Mouse (Mus musculus) heart, adult 9 months (tissue): Measurements from ENCODE around the gene Tmem94.

Experiments used
- DNase-seq, 2 experiments: peaks; one replicate each; pipeline ENCODE4 v3.0.0; 2022; ENCODE audit warnings: low spot score in 2 of 2

Gene Tmem94

GRCm38 (mm10) chr11:115808696-115809310, 43.6 kb downstream of the Tmem94 start:
- DNase-seq, result no peak

GRCm38 (mm10) chr11:115809311-115809781, 44.1 kb downstream of the Tmem94 start:
- peak; percentile 77 to 90 for DNase-seq

GRCm38 (mm10) chr11:115810377-115810776, 45.1 kb downstream of the Tmem94 start:
- DNase-seq, result peak; percentile 65 to 68

- DNase-seq, result no peak
Measured at GRCm38 (mm10) chr11:115811381-115812093, 46.3 kb downstream of the Tmem94 start.

GRCm38 (mm10) chr11:115812095-115812494, 46.9 kb downstream of the Tmem94 start:
- DNase-seq, result peak; percentile 63 to 72

GRCm38 (mm10) chr11:115812533-115813420, 47.5 kb downstream of the Tmem94 start:
- DNase-seq, result peak; percentile 47 to 56

GRCm38 (mm10) chr11:115813507-115814296, 48.5 kb downstream of the Tmem94 start, which contains the start of gene Caskin2:
TSS of gene Caskin2 (minus strand) at chr11:115813639.
- peak; percentile 94 to 95 for DNase-seq

GRCm38 (mm10) chr11:115814605-115815450, 49.6 kb downstream of the Tmem94 start, which contains the start of gene Tsen54:
TSS of gene Tsen54 (plus strand) at chr11:115814724.
- peak; percentile 82 to 83 for DNase-seq

GRCm38 (mm10) chr11:115817331-115817730, 52.1 kb downstream of the Tmem94 start:
- DNase-seq, result no peak

- DNase-seq, result no peak
Measured at GRCm38 (mm10) chr11:115819915-115820623, 54.8 kb downstream of the Tmem94 start.

- no peak for DNase-seq
Measured at GRCm38 (mm10) chr11:115821001-115821400, 55.8 kb downstream of the Tmem94 start.

GRCm38 (mm10) chr11:115823774-115824740, 58.8 kb downstream of the Tmem94 start, which contains the start of gene Llgl2:
TSS of gene Llgl2 (plus strand) at chr11:115824049.
- peak; percentile 84 to 88 for DNase-seq

- DNase-seq, result no peak
Measured at GRCm38 (mm10) chr11:115824813-115825212, 59.6 kb downstream of the Tmem94 start.

- no peak for DNase-seq
Measured at GRCm38 (mm10) chr11:115826487-115826886, 61.3 kb downstream of the Tmem94 start.

- DNase-seq, result no peak
Measured at GRCm38 (mm10) chr11:115827624-115828023, 62.4 kb downstream of the Tmem94 start.

GRCm38 (mm10) chr11:115829036-115829435, 63.8 kb downstream of the Tmem94 start:
- no peak for DNase-seq

- DNase-seq, result no peak
Measured at GRCm38 (mm10) chr11:115830550-115831325, 65.5 kb downstream of the Tmem94 start.
